Mouse (Mus musculus): ENCODE measurements at regions not wholly inside any gene's neighbourhood (a gene's known extent, or its start where the extent isn't known, plus 50 kb on each side); places are given as distances from the start of the nearest gene placed in this dataset.

- Histone ChIP-seq H3K27me3 (no peaks in the 10 kb centered on the region), H3K9ac (no peak overlapping the region), H3K36me3 (no peaks in the 10 kb centered on the region), H3K27ac (no peak overlapping the region), H3K4me1 (no peaks in the 10 kb centered on the region), H3K4me3 (no peak overlapping the region), H3K4me2 (replicated peaks) (no peak overlapping the region), H3K9me3 (no peaks in the 10 kb centered on the region)
- no peak for ATAC-seq (ENCODE audit: low FRiP score, low read depth)
- 67% methylated on average over 5 of the region's 5 CpGs for WGBS
Observed at GRCm38 (mm10) chr5:4593638-4594381, 164.0 kb downstream of the Fzd1 start.

GRCm38 (mm10) chr5:4591721-4592120 lies 166.1 kb downstream of the Fzd1 start:
- no peak overlapping the region for H3K4me2 ChIP-seq (replicated peaks)
- H3K4me3 ChIP-seq: no peak overlapping the region
- no peak for ATAC-seq (ENCODE audit: low FRiP score, low read depth)
- no peaks in the 10 kb centered on the region for H3K4me1 ChIP-seq
- H3K27me3 ChIP-seq: no peaks in the 10 kb centered on the region
- H3K9ac ChIP-seq: no peak overlapping the region
- 67% methylated on average over 1 of the region's 1 CpGs for WGBS
- no peaks in the 10 kb centered on the region for H3K9me3 ChIP-seq
- no peak overlapping the region for H3K27ac ChIP-seq
- H3K36me3 ChIP-seq: no peaks in the 10 kb centered on the region

- Histone ChIP-seq H3K27me3 (no peaks in the 10 kb centered on the region), H3K9ac (no peak overlapping the region), H3K4me2 (replicated peaks) (no peak overlapping the region), H3K9me3 (no peaks in the 10 kb centered on the region), H3K4me1 (no peaks in the 10 kb centered on the region), H3K36me3 (no peaks in the 10 kb centered on the region), H3K27ac (no peak overlapping the region), H3K4me3 (no peak overlapping the region)
- ATAC-seq (ENCODE audit: low FRiP score, low read depth): no peak
- 80% methylated on average over 1 of the region's 1 CpGs for WGBS
Observed at GRCm38 (mm10) chr5:4582702-4583475, 174.9 kb downstream of the Fzd1 start.

GRCm38 (mm10) chr5:4580185-4580839 lies 177.5 kb downstream of the Fzd1 start:
- WGBS: 78% methylated on average over 8 of the region's 8 CpGs
- no peak for ATAC-seq (ENCODE audit: low FRiP score, low read depth)
- H3K9ac ChIP-seq: no peak overlapping the region

GRCm38 (mm10) chr5:4578856-4579255 lies 179.0 kb downstream of the Fzd1 start:
- ATAC-seq (ENCODE audit: low FRiP score, low read depth): no peak
- Histone ChIP-seq H3K9ac (no peak overlapping the region), H3K4me2 (replicated peaks) (no peak overlapping the region), H3K27me3 (no peaks in the 10 kb centered on the region), H3K36me3 (no peaks in the 10 kb centered on the region), H3K27ac (no peak overlapping the region), H3K4me3 (no peak overlapping the region), H3K9me3 (no peaks in the 10 kb centered on the region), H3K4me1 (no peaks in the 10 kb centered on the region)
- 63% methylated on average over 3 of the region's 3 CpGs for WGBS

More at GRCm38 (mm10) chr5:4580185-4580839, 177.5 kb downstream of the Fzd1 start:
- Histone ChIP-seq H3K9me3 (no peaks in the 10 kb centered on the region), H3K27me3 (no peaks in the 10 kb centered on the region), H3K36me3 (no peaks in the 10 kb centered on the region), H3K27ac (no peak overlapping the region), H3K4me2 (replicated peaks) (no peak overlapping the region), H3K4me3 (no peak overlapping the region), H3K4me1 (no peaks in the 10 kb centered on the region)

GRCm38 (mm10) chr5:4577179-4577578 lies 180.7 kb downstream of the Fzd1 start:
- WGBS: 82% methylated on average over 6 of the region's 6 CpGs
- Histone ChIP-seq H3K27ac (no peak overlapping the region), H3K9ac (no peak overlapping the region), H3K36me3 (no peaks in the 10 kb centered on the region), H3K9me3 (no peaks in the 10 kb centered on the region), H3K4me2 (replicated peaks) (no peak overlapping the region), H3K4me1 (no peaks in the 10 kb centered on the region), H3K27me3 (no peaks in the 10 kb centered on the region), H3K4me3 (no peak overlapping the region)
- ATAC-seq (ENCODE audit: low FRiP score, low read depth): no peak

GRCm38 (mm10) chr5:4563862-4564261 lies 194.0 kb downstream of the Fzd1 start:
- no peaks in the 10 kb centered on the region for H3K36me3 ChIP-seq
- H3K9me3 ChIP-seq: no peaks in the 10 kb centered on the region
- ATAC-seq (ENCODE audit: low FRiP score, low read depth): no peak
- H3K4me2 ChIP-seq (replicated peaks): no peak overlapping the region
- no peak overlapping the region for H3K4me3 ChIP-seq
- H3K27ac ChIP-seq: no peak overlapping the region
- H3K4me1 ChIP-seq: peaks cover 15% of the 10 kb centered on the region
- no peak overlapping the region for H3K9ac ChIP-seq
- no peaks in the 10 kb centered on the region for H3K27me3 ChIP-seq
- 49% methylated on average over 6 of the region's 6 CpGs for WGBS

GRCm38 (mm10) chr5:4561661-4562060 lies 196.2 kb downstream of the Fzd1 start:
- peaks cover 15% of the 10 kb centered on the region for H3K4me1 ChIP-seq
- no peak overlapping the region for H3K4me3 ChIP-seq
- no peak overlapping the region for H3K27ac ChIP-seq
- no peak for ATAC-seq (ENCODE audit: low FRiP score, low read depth)
- no peaks in the 10 kb centered on the region for H3K27me3 ChIP-seq
- no peaks in the 10 kb centered on the region; the same call in 1 of the 2 replicates for H3K9me3 ChIP-seq
- H3K9ac ChIP-seq: no peak overlapping the region
- WGBS: 48% methylated on average over 8 of the region's 8 CpGs
- H3K36me3 ChIP-seq: no peaks in the 10 kb centered on the region
- H3K4me2 ChIP-seq (replicated peaks): no peak overlapping the region

GRCm38 (mm10) chr5:4561139-4561470 lies 196.7 kb downstream of the Fzd1 start:
- H3K9ac ChIP-seq: no peak overlapping the region
- H3K4me2 ChIP-seq (replicated peaks): no peak overlapping the region
- ATAC-seq (ENCODE audit: low FRiP score, low read depth): no peak
- WGBS: 53% methylated on average over 4 of the region's 4 CpGs
- no peaks in the 10 kb centered on the region for H3K36me3 ChIP-seq
- H3K4me3 ChIP-seq: no peak overlapping the region
- no peaks in the 10 kb centered on the region; the same call in 1 of the 2 replicates for H3K9me3 ChIP-seq
- H3K4me1 ChIP-seq: peaks cover 15% of the 10 kb centered on the region
- no peak overlapping the region for H3K27ac ChIP-seq
- no peaks in the 10 kb centered on the region for H3K27me3 ChIP-seq

- WGBS: 36% methylated on average over 7 of the region's 7 CpGs
- Histone ChIP-seq H3K27ac (no peak overlapping the region), H3K4me2 (replicated peaks) (no peak overlapping the region), H3K36me3 (no peaks in the 10 kb centered on the region), H3K4me1 (peaks cover 15% of the 10 kb centered on the region), H3K27me3 (no peaks in the 10 kb centered on the region), H3K9me3 (no peaks in the 10 kb centered on the region; the same call in 1 of the 2 replicates), H3K9ac (no peak overlapping the region), H3K4me3 (no peak overlapping the region)
- ATAC-seq (ENCODE audit: low FRiP score, low read depth): no peak
Observed at GRCm38 (mm10) chr5:4560370-4561138, 197.3 kb downstream of the Fzd1 start.

- ATAC-seq (ENCODE audit: low FRiP score, low read depth): no peak
- Histone ChIP-seq H3K9ac (no peak overlapping the region), H3K27ac (no peak overlapping the region), H3K4me2 (replicated peaks) (no peak overlapping the region), H3K27me3 (no peaks in the 10 kb centered on the region), H3K4me1 (no peaks in the 10 kb centered on the region), H3K4me3 (no peak overlapping the region), H3K9me3 (no peaks in the 10 kb centered on the region; the same call in 1 of the 2 replicates), H3K36me3 (no peaks in the 10 kb centered on the region)
- 62% methylated on average over 2 of the region's 2 CpGs for WGBS
Observed at GRCm38 (mm10) chr5:4554972-4555371, 202.9 kb downstream of the Fzd1 start.

GRCm38 (mm10) chr5:4538572-4538971 lies 219.3 kb downstream of the Fzd1 start:
- H3K9ac ChIP-seq: no peak overlapping the region
- no peaks in the 10 kb centered on the region for H3K36me3 ChIP-seq
- ATAC-seq (ENCODE audit: low FRiP score, low read depth): no peak
- H3K4me3 ChIP-seq: no peak overlapping the region
- 87% methylated on average over 6 of the region's 6 CpGs for WGBS
- H3K4me1 ChIP-seq: peaks cover 20% of the 10 kb centered on the region
- no peaks in the 10 kb centered on the region for H3K27me3 ChIP-seq
- H3K9me3 ChIP-seq: no peaks in the 10 kb centered on the region
- H3K4me2 ChIP-seq (replicated peaks): no peak overlapping the region
- H3K27ac ChIP-seq: no peak overlapping the region
